Mouse (Mus musculus): ENCODE measurements around the gene Mptx1. TPM values are rescaled to one million over a fixed set of nuclear protein-coding genes. Genes with fewer than 3 reads are reported as not detected.

Mptx1 gene
- polyA plus RNA-seq (2012; rRNA removed) = not detected in 2 replicates

DNA sequence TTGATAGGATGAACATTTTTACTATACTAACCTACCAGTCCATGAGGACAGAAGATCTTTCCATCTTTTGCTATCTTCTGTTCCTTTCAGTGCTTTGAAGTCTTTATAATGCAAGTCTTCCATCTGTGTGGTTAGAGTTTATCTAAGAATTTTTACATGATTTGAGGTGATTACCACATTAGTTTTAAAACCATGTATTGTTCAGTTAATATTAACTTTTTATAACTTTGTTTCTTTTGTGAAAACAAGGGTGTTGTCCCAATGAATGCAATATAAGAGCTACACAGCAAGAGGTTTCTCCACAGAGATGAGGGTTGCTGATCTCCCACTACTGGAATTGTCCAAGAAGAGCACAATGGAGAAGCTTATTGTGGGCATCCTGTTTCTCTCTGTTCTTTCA, at the start of gene Mptx1:
Mptx1 (plus strand) TSS at position 301 of the 400 bp plus-strand sequence.

DNA sequence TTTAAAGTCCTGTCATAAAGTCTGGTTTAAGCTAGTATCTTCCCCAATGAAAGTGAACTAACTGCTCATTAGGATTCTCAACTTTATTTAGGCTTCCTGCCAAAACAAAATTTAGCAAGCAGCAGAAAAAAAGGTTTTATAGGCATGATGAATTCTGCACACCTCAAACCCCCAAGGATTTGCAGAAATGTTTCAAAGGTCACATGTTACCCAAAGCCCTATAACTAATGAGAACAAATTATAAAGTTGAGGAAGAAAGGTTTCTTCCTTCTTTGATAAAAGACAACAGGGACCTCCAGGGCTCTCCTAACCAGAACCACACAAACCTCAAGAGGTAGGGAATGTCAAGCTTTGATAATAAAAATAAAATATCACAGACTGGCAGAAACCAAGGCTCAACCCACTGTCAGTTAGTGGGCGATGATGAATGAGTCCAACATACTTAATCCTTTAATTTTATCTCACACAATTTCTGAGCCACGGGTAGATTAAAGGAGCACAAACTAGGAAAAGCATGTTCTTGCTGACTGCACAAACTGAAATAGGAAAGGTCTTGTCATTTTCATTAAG, 34.6 kb downstream of the Mptx1 start, which contains the start of gene Olfr417:
Olfr417 (plus strand) TSS at position 241 of the 570 bp plus-strand sequence.

Other genes starting within 250 kb of the Mptx1 start
- not detected in 2 replicates for gene Olfr429, start 246.2 kb upstream of the Mptx1 start, polyA plus RNA-seq (2012; rRNA removed)
- not detected in 2 replicates for gene Olfr427, start 233.6 kb upstream of the Mptx1 start, polyA plus RNA-seq (2012; rRNA removed)
- gene Olfr231, start 209.4 kb upstream of the Mptx1 start, polyA plus RNA-seq (2012; rRNA removed) = not detected in 2 replicates
- not detected in 2 replicates for gene Olfr424, start 199.0 kb upstream of the Mptx1 start, polyA plus RNA-seq (2012; rRNA removed)
- gene Olfr420, start 174.9 kb upstream of the Mptx1 start, polyA plus RNA-seq (2012; rRNA removed) = not detected in 2 replicates
- 0.01 and 0.03 TPM in 2 replicates for gene Spta1, start 157.7 kb upstream of the Mptx1 start, polyA plus RNA-seq (2012; rRNA removed)
- not detected in 2 replicates for gene Olfr419, start 78.5 kb upstream of the Mptx1 start, polyA plus RNA-seq (2012; rRNA removed)
- gene Olfr417, start 34.6 kb downstream of the Mptx1 start, polyA plus RNA-seq (2012; rRNA removed) = not detected in 2 replicates
- not detected in 2 replicates for gene Olfr248, start 60.5 kb downstream of the Mptx1 start, polyA plus RNA-seq (2012; rRNA removed)
- not detected in 2 replicates for gene Olfr414, start 93.5 kb downstream of the Mptx1 start, polyA plus RNA-seq (2012; rRNA removed)
- not detected in 2 replicates for gene Olfr220, start 111.6 kb downstream of the Mptx1 start, polyA plus RNA-seq (2012; rRNA removed)
- 13.8 and 14.5 TPM in 2 replicates for gene Fmn2, start 171.3 kb downstream of the Mptx1 start, polyA plus RNA-seq (2012; rRNA removed)

All from central nervous system, embryonic 18 days (tissue).